Mouse (Mus musculus) right cerebral cortex, postnatal 25 days (tissue): ENCODE measurements around the gene Atpif1.
"Not testable (repeated sequence)": the region's sequence is repeated elsewhere in the genome, so short reads cannot be mapped to it uniquely, and the experiment has no call there.

Experiments used
- DNase-seq: peaks from one replicate; pipeline ENCODE4 v3.0.0; 2022

Gene Atpif1

DNA sequence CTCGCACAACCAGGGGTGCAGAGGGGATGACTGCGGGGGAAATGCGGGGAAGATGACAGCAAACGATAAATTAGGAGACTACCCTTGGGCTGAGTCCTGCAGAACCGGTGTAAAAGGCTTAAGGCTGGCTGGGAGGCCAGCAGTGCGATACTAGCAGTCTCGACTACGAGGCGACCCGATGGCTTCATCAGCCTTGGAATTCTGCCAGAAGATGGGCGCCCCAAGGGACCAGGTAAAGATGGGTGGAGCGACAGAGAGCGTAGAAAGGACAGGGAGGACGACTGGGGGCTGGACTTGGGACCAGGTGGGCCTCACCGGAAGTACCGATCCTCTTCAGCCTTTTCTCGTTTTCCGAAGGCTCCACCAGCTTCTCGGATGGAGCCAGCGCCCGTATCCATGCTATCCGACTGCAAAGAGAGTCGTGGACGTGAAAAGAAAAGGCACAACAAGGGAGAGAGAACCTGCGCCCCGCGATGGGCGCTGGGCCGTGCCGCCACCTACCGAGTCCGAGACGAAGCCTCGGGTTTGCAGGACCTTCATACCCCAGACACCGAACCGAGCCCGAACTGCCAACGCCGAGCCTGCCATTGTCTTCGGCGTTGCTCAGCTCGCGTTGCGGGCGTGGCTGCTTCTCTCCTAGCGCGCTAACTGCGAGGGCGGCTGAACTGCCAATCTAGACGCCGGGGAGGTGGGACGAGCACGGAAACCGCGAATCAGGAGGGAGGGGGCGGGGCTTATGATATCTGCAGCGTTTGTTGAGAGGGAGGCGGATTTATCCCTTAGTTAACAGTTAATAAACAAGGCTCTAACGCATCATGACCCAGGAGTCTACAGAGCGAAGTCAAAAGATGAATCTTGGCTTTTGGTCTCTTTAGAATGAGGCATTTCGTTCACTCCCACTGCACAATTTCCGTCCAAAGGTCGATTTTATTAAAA is at the start of gene Atpif1:
Gene Atpif1 (minus strand): TSS at position 679 of the 936 bp plus-strand sequence.
- peak; percentile 88 for DNase-seq

DNA sequence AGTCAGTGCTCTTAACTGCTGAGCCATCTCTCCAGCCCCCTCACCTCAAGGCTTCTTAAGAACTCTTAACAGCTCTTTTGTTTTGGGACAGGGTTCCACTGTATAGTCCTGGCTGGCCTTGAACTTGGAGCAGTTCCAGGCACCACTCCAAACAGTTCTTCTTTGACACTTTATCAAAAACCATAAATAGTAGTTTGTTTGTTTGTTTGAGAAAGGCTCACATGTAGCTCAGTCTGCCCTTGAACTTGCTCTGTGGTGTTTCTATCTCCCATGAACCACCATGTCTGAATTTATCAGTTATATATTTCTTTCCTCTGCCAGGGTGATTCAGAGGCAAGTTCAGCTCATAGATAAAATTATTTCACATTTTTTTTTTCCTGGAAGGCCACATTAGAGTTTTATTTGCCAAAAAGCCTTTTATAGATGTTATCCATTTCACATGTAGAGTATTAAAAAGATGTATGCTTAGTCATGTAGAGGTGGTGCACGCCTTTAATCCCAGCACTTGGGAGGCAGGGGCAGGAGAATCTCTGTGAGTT is 41.4 kb upstream of the Atpif1 start:
- DNase-seq, result no peak

DNA sequence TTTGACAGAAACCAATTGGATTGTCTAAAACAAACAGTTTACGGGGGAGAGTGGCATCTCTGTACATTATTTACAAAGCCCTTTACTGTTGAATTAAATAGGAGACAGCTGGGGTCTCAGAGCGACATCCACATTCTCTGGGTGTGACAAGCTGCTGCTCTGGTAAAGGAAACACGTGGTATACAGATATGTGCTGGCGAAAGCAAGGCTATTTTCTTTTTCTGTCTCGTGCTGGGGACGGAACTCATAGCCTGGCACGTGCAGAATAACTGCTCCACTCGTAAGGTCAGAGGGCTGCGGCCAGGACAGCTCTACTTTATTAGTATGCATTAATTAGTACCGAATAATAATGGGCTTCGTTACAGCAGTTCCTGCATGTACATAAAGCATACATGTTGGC is 39.9 kb upstream of the Atpif1 start:
- DNase-seq, result no peak

DNA sequence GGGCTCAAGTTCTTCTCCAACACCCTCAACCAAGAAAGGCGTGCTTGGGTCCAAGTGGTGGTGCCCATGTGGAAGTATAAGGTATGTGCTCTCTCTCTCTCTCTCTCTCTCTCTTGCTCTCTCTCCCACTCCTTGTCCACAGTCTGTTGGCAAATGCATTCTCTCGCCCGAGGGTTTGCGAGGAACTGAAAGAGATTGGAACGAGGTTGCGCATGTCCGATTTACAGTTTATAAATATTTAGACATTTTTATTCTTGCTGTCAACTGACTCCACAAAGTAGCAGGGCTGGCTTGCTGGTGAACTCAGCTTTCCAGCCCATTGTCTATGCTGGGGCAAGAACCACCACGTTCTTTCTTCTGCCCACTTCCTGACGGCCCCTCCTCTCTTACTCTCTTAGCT is 37.7 kb upstream of the Atpif1 start:
- DNase-seq, result no peak

DNA sequence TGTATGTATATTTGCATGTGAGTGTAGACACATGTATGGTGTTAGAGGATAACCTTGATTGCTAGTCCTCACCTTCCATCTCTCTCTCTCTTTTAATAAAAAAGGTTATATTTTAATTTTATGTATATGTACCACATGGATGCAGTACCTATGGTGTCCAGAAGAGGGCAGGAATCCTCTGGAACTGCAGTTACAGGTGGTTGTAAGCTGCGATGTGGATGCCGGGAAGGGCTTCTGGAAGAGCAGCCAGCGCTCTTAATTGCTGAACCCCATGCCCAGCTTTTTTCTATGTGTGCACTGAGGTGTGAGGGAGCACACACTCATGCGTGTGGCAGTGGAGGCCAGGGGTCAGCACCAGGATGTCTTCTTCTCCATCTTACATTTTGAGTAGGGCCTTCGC is 35.7 kb upstream of the Atpif1 start:
- DNase-seq, result no peak

DNA sequence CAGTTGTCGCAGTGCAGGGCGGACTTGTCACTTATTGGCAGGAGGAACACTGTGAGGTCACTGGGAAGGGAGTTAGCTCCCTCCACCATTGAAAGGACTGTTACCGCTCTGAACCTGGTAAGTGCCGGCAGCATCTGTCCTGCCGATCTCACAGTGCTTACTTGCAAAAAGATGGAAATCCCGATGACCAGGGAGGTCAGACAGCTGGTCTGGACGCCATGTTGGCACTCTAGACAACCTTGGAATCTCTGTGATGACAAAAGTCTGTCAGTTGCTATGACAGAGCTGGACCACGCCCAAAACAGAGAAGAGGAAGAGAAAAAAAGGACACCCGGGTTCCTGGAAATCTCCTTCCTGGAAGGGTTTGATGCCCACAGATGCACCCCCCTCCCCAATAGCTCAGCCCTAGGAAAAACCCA is 33.9 kb upstream of the Atpif1 start:
- no peak for DNase-seq

DNA sequence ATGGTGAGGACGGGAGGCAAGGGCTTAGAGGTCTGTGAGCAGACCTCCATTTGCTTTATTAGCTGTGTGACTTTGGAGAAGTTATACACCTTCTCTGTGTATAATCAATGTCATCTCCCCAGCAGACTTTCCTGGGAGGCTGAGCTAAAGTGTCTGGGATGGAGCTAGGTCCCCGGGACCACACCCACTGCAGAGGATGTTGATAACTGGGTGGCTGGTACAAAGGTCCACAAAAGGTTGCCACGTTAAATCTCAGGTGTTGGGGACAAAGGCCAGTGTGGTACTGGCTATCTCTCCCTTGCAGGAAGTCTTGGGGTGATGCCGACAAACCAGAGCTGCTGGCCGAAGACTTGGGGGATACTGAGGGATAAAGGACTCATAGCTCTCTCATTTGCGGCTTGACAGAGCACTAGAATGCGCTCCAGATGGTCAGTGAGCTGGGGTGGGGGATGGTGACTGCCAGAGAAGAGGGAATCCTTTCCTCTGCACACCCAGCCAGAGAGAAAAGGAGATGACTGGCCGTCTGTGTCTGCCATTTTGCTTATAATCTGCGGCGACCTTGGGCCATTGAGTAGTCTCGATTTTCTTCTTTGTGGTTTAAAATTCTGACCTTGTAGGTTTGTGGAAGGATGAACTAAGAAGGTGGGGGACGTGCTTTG is 31.8 kb upstream of the Atpif1 start:
- DNase-seq, result no peak

DNA sequence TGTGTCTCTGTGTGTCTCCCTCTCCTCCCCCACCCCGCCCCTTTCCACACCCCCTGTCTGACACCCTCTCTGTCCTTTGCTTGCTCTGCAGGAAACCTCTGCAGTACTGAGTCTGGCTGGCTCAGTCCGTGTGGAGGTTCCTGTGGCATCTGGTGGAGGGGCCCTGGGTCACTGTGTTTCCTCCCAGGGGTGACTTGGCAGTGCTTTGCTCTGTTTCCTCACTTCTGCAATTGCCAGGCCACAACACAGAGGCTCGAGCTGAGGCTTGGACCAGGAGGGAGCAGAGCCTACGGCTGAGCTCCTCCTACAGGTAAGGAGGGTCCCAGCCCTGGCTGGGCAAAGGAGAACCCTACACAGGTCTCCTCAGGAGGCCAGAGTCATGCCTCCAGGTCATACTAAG is 30.5 kb upstream of the Atpif1 start, which contains the start of gene Ptafr:
Gene Ptafr (plus strand): TSS at position 103 of the 400 bp plus-strand sequence.
- DNase-seq, result no peak

DNA sequence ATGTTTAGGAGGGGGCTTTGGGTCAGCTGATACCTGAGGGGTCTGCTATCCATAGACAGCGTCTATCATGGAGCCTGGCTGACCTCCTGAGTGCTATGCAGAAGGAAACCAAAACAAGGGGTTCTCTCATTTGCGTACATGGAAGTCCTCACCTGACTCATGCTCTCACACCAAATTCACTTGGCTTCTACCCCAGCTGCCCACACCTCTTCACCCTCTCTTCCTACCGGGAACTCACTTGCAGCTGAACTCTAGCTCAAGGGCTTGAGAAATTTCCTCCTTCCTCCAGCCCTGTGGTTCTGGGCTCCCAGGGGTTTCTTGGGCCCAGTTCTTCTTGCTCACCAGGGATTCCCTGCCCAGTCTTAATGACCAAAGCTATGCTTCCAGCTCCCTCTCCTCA is 29.8 kb upstream of the Atpif1 start:
- DNase-seq, result no peak

DNA sequence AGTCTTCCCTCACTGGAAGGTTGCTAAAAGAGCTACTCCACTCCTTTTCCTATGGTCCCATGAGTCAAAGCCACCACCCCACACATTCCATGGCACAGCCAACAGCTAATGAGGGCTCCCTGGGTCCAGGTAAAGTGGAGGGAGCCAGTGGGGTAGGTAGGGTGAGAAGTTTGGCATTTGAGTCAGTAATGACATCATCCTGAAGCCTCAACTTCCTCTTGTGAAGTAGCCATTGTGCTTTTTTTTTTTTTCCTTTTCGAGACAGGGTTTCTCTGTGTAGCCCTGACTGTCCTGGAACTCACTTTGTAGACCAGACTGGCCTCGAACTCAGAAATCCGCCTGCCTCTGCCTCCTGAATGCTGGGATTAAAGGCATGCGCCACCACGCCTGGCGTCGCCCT is 22.1 kb upstream of the Atpif1 start:
- not testable (repeated sequence) for DNase-seq

DNA sequence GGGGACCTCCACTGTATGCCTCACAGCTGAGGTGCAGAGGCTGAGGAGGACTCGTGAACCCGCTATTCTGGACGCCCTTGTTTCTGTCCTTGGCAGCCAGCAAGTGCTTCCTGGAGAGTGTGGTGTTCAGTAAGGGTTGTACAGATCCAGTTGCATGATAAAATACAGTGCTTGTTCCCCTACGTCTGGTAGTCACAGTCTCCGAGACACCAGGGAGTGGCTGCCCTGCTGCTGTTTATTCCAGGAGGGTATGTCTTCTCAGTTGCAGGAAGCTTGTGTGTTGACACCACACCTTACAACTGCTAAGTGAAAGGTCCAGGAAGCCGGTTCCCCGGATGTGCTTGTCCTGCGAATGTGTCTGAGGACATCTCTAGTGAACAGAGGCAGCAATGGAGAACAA is 21.2 kb upstream of the Atpif1 start:
- no peak for DNase-seq

DNA sequence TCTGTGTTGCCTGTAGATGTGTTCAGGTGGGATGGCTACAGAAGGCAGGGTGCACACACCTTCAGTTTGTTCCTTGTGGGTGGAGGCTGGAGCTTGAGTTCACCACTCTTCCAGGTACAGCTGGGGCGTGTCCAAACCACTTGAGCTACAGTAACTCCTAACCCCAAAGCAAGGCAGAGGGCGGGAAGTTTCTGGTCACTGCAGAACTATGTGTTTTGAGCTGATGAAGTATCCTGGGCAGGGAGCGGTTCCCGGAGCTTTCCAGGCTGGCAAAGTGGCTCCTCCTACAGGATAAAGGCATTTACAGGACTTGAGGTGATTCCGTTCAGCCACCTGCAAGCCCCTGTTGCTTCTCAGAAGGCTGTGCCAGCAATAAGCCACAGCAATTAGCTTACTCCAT is 20.8 kb upstream of the Atpif1 start:
- no peak for DNase-seq

DNA sequence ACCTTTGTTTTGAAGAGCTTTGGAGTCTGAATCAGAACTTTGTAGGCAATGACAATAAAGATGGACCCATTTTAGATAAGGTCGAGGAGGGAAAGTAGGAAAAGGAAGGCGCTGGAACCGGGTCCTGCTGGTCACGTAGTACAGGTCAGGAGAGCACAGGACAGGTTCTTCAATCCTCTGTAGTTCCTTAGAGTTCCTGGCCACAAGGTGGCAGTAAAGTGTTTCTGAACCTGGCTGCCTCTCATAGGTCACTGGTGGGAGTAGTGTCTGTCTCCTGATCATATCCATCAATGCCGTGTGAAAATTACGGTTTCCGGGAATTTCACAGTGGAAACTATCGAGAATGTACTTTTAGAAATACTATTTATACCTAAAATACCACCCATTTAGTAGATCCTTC is 12.4 kb upstream of the Atpif1 start:
- DNase-seq, result peak; percentile 34

DNA sequence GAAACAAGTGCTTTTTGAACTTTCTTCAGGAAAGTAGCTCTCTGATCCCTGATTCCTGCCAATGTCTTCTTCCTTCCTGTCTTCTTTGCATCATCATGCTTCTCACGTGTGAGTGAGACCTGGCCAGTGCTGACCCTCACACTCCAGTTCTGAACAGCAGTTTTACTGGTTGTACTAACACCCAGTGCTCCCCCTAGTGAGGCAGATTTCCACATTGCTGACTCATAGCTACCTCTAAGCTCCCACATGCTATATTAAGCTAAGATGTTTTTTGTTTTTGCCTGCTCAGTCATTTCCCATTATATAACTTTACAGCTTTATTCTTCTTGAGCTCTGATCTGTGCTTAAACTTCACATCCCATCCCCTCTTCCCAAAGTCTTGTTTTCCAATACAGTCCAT is 9.3 kb upstream of the Atpif1 start:
- DNase-seq, result no peak

DNA sequence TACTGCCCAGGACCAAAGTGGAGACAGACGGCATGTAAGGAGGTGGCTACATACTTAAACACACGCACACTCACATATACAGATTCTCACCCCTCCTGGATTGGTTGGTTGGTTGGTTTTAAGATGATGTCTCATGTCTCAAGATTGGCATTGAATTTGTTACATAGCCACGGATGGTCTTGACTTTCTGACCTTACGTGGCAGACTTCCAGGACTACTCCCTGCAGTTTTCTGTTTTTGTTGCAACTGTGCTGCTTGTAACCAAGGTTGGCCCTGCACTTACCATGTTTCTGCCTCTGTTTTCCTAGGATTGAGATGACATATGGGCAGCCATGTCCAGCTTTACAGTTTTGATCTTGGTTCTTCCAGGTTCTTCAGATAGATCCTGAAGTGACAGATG is 8.0 kb upstream of the Atpif1 start:
- no peak for DNase-seq

DNA sequence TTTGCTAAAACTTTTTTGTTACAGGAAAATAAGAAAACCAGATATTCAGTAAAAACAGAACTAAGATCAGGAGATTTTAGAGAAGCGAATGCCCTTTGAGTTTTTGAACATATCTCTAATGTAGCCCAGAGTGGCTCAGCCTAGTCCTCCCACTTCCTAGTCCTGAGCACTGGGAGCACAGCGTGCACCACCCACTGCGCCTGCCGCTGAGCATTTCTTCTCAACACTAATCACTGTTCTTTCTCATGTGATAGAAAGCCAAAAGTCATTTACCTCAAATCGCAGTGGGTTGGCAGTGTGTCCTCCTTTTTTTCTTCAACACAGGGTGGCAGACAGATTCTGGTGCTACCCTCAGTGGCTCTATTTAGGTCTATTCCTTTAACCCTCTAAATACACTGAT is 6.0 kb upstream of the Atpif1 start:
- no peak for DNase-seq

DNA sequence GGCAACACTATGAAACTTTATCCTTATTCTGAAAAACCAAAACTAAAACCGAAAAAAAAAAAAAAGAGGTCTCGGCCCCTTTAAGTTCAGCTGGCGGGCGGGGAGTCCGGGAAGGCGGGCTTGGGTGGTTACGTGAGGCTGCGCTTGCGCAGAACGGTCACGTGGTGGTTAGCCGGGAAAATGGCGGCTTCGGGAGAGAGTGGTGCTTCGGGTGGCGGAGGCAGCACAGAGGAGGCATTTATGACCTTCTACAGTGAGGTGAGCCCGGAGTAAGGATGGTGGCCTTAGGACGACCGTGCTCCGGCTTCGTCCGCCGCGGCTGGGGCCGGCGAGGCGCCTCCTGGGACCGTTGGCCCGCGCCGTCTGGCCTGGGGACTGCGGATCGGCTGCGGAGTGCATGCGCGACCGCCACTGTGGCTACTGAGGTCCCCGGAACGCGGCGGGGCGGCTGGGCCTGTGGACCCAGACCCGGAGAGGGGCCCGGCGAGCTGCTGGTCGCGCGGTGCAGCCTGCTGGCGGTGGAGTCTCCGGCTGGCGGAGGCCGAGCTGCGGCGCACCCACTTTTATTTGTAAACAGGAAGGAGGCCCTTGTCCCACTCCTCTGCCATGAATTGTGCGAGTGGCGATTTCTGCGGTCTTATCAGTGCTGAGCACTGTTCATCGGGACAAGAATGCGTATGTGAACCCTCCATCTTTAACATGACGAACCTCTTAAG is 2.1 kb upstream of the Atpif1 start, which contains the start of gene Dnajc8:
Gene Dnajc8 (plus strand): TSS at position 145 of the 716 bp plus-strand sequence.
- DNase-seq, result peak; percentile 94

DNA sequence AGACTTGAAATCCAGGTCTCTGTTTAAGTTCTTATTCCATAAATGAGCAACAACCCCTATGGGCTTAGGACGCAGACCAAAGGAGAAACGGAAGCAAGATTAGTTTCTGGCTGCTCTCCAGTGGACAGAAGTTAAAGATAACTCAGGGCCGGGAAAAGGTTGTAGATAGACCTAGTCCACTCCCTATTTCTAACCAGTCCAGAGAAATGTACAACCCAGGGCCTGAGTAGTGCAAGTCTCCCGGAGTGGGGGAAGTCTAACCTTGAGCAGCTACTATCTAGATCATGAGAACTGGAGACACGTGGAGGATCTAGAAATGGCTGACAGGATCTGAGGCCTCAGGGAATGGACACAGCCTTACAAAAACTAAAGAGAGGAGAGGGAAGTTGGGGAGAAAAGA is 963 bp downstream of the Atpif1 start:
- no peak for DNase-seq

DNA sequence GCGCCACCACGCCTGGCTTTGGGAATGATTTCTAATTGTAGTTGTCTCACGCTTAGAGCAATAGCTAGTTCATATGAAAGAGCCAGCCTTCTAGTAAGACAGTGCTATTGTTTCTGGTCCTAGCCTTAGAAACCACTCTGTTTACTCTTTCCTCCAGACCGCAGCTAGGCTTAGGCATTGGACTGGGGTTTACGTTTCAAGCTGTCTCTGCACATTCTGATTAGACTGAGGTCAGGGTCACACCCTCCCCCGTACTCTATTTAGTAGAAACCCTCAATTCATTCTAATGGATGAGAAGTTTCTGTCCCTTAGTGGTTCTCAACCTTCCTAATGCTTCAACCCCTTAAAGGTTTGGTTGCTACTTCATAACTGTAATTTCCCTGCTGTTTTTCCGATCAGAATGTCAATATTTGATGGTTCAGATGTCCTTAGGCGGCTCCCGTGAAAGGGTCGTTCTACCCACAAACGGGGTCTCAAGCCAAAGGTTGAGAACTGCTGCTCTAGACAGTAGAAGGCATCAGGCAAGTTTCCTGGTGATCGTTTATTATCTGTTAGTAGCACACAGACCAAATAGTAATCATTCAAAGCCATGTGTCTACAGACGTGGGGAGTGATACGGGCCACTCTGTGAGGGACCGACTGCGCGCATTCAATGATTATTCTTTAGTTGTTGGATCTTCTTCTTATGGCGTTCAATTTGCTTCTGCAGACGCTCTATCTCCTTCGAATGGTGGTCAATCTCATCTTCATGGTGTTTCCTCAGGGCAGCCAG is 3.2 kb downstream of the Atpif1 start:
- no peak for DNase-seq

DNA sequence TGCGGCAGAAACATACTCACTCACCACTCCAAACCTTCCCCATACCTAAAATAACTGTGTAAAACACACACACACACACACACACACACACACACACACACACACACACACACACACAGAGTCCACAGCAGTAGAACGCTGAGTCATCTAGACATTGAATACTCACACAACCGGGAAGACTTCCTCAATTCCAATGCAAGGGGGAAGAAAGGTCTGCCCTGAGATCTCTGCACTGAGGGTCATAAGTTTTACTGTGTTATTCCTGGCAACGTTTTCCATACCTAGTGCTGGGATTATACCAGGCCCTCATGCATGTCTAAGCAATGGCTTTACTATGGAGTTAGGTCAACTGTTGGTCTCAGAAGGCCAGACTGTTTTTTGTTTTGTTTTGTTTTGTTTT is 4.1 kb downstream of the Atpif1 start:
- DNase-seq, result no peak

DNA sequence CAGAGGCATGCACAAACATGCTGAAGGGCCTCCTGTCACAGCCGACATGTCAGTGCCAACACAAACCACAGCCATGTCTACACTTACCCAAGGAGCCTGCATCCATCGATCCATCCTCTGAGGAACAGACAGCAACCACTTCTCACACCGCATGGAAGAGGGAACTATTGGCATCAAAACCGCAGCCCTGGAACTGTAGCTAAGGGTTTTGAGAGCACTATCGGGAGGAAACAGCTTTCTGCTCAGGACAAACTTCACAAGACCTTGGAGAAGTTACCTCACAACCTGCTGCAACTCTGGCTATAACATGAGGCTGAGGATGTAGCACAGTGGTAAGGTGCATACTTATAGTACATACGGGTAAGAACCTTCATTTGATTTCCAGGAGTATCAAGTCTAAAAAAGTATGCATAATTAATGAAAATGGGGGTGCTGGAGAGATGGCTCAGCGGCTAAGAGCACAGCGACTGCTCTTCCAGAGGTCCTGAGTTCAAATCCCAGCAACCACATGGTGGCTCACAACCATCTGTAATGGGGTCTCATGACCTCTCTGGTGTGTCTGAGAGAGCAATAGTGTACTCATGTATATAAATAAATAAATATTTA is 5.4 kb downstream of the Atpif1 start:
- DNase-seq, result no peak

DNA sequence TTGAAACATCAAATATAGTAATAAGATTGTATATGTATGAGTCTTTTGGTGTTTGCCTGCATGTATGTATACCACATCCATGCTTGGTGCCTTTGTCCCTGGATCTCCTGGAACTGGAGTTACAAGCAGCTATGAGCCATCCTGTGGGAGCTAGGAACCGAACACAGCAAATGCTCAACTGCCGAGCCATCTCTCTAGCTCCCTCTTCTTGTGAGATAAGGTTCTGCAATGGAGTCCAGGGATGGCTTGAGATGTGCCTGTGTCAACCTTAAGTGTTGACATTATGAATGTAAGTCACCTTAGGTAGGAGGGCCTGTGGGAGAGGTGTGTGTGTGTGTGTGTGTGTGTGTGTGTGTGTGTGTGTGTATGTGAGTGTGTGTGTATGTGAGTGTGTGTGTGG is 6.8 kb downstream of the Atpif1 start:
- no peak for DNase-seq
